Comparison of ENCODE assay signal across 14 mouse cellular contexts in genomic region chr2:151562930-151563921, GRCm38 (mm10). TPM values are rescaled to one million over a fixed set of nuclear protein-coding genes. Genes with fewer than 3 reads are reported as not detected.
DNase-seq lines count a peak whose midpoint lies in the region; ATAC-seq and TF ChIP-seq lines count a peak whose summit lies in the region.
"Had no signal": no experiment of that assay in that cellular context is flagged by ENCODE, and none has a peak within 500 bp of the region (broad histone marks: within the 10 kb centered on the region; RNA-seq: fewer than 3 reads in every experiment).

No protein-coding gene starts in this region.

- H3K27me3 ChIP-seq in liver, postnatal 0 days (ENCODE audit: insufficient read depth, low read length): no peaks in the 10 kb centered on the region
- H3K27me3 ChIP-seq: heart, embryonic 13.5 days had no signal

- 43% methylated on average over 7 of the region's 7 CpGs for WGBS in liver, postnatal 0 days (ENCODE audit: insufficient replicate concordance)

- DNase-seq in gastrocnemius, adult 2 months: no peak
- DNase-seq in gastrocnemius, adult 8-10 months (ENCODE audit: low spot score in 2 of 2): no peak
- peak; percentile 56 for DNase-seq in T-cell, adult 2 months (ENCODE audit: low spot score)
- peak; percentile 79 for DNase-seq in kidney, adult 9 months
- DNase-seq in liver, postnatal 0 days: peak; percentile 75
- DNase-seq in cerebellum, postnatal 36 days: no peak
- DNase-seq in cerebellum, adult 11-12 months: no peak
- no peak for DNase-seq in left cerebral cortex, adult 9 months (ENCODE audit: low spot score in 2 of 2)
- DNase-seq: cerebellum, postnatal 14 days; layer of hippocampus, adult 9-11 months; lung, postnatal 10 days; spleen, adult 18-20 months had no signal

- no peak overlapping the region for H3K4me3 ChIP-seq in gastrocnemius, adult 2 months
- H3K4me3 ChIP-seq in liver, postnatal 0 days (ENCODE audit: low read depth, low read length): no peak overlapping the region
- H3K4me3 ChIP-seq: forebrain, embryonic 10.5 days; heart, embryonic 13.5 days had no signal

- no peak overlapping the region for H3K4me2 ChIP-seq in liver, postnatal 0 days (ENCODE audit: low read depth, low read length)
- H3K4me2 ChIP-seq: heart, embryonic 13.5 days had no signal

- H3K27ac ChIP-seq in gastrocnemius, adult 2 months: 0 out of 2 replicates have a peak overlapping the region, but pooled peaks have one; percentile 3
- peak overlapping the region; percentile 73 for H3K27ac ChIP-seq in liver, postnatal 0 days (ENCODE audit: low read depth)
- H3K27ac ChIP-seq: forebrain, embryonic 10.5 days; heart, embryonic 13.5 days had no signal

- ATAC-seq in liver, postnatal 0 days: peak; percentile 94

- no peak for TF ChIP-seq EP300 in liver, postnatal 0 days (IDR thresholded peaks at IDR 0.05; ENCODE audit: low read depth)

- intact Hi-C loops in gastrocnemius, adult 2 months (cut with DNase I): no loop called here

- no peak overlapping the region for H3K9ac ChIP-seq in liver, postnatal 0 days (replicated peaks)
- H3K9ac ChIP-seq: heart, embryonic 13.5 days had no signal

- peaks cover 28% of the 10 kb centered on the region for H3K36me3 ChIP-seq in liver, postnatal 0 days (replicated peaks; ENCODE audit: insufficient read depth, low read length)

- H3K9me3 ChIP-seq in liver, postnatal 0 days (ENCODE audit: low read length): no peaks in the 10 kb centered on the region
- H3K9me3 ChIP-seq: forebrain, embryonic 10.5 days; heart, embryonic 13.5 days had no signal

- peaks cover 5% of the 10 kb centered on the region for H3K4me1 ChIP-seq in liver, postnatal 0 days (ENCODE audit: insufficient read depth)
- H3K4me1 ChIP-seq: forebrain, embryonic 10.5 days had no signal

- no peak for TF ChIP-seq CTCF in gastrocnemius, adult 2 months (IDR thresholded peaks at IDR 0.05)
- no peak for TF ChIP-seq CTCF in liver, postnatal 0 days (IDR thresholded peaks at IDR 0.05; ENCODE audit: low read depth)

RNA-seq across cellular contexts. Expression of gene Sdcbp2, which starts 9.2 kb away (rescaled TPM):
- total RNA-seq in gastrocnemius, adult 2 months (2021): under 1 TPM; 0.56 to 0.75 TPM
- 1 to 10 TPM in 2 of 4 experiments, under 1 TPM in 2; 0.17 to 1.1 (median 0.82) TPM for total RNA-seq in gastrocnemius, adult 8-10 months (2022)
- 0.20 TPM in 2 replicates for polyA plus RNA-seq in liver, postnatal 0 days (2015; fragmentation: Nextera tagmentation; extraction: Ambion mirVana)

RNA-seq across cellular contexts. Expression of gene Fkbp1a, which starts 20.9 kb away (rescaled TPM):
- total RNA-seq in gastrocnemius, adult 2 months (2021): 100 to 1,000 TPM; 159 to 181 TPM
- 100 to 1,000 TPM; 185 to 209 (median 194) TPM for total RNA-seq in gastrocnemius, adult 8-10 months (2022)
- polyA plus RNA-seq in liver, postnatal 0 days (2015; fragmentation: Nextera tagmentation; extraction: Ambion mirVana): 121 and 128 TPM in 2 replicates

Comparison
In these comparisons a context has a peak if more than half of its experiments do, and no peak if none do; other contexts are left out.
1. DNase-seq: peak in T-cell, adult 2 months (single experiment), kidney, adult 9 months (single experiment) and liver, postnatal 0 days (single experiment); none in gastrocnemius, adult 2 months (single experiment), gastrocnemius, adult 8-10 months (0 of 2), cerebellum, postnatal 36 days (0 of 2), cerebellum, adult 11-12 months (single experiment) and left cerebral cortex, adult 9 months (0 of 2).